Mouse (Mus musculus) left cerebral cortex, adult 2 months (tissue): ENCODE results near the gene Mrps6. TPM values are rescaled to one million over a fixed set of nuclear protein-coding genes. Genes with fewer than 3 reads are reported as not detected.
"Not testable (repeated sequence)": the region's sequence is repeated elsewhere in the genome, so short reads cannot be mapped to it uniquely, and the experiment has no call there.

ENCODE experiments used
- DNase-seq, 2 experiments: peaks; one replicate each; pipeline ENCODE4 v3.0.0; 2021 to 2022; ENCODE audit warnings: low spot score in 2 of 2, mixed read lengths in 1 of 2; ENCODE audit errors: extremely low spot score in 1 of 2
- H3K27ac ChIP-seq: fragments of 200-600 bp; 2 replicates; pipeline ENCODE4 v1.8.1; 2022
- H3K4me3 ChIP-seq: fragments of 200-600 bp; 2 replicates; pipeline ENCODE4 v1.8.1; 2022
- CTCF ChIP-seq: fragments of 200-600 bp; IDR thresholded peaks from 2 replicates; pipeline ENCODE4 v1.8.1; 2022; ENCODE audit warnings: antibody characterized with exemption, mild to moderate bottlenecking, moderate library complexity
- intact Hi-C: fragments of 180-260 bp; cut with DNase I; formaldehyde crosslinking; loops from one replicate; pipeline ENCODE4 v1.15.1; 2025
- total RNA-seq, 2 experiments: library from RNA; stranded (reverse); gene quantifications; 2 replicates each; pipeline ENCODE4 v1.2.3; 2021

The Mrps6 gene
- total RNA-seq, 2 experiments from 2014 or later = 45.7 to 49.9 TPM

DNA sequence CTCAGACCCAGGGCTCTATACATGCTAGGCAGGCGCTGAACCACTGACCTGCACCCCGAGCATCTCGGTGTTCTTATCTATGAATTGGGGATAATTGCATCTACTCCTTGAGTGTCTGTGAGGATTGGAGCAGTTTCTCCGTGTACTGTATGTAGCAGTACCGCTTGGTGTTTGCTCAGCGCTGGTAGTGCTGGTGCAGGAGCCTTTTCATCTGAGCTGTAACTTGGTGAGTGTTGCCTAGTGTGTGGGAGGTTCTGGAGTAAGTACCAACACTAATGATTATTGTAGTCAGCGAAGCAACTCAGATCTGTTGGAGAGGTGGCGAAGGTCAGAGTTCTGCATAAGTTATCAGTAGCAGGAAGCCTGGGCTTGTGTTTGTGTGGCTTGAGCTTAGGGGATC lies 12.3 kb downstream of the Mrps6 start:
- TF ChIP-seq CTCF = no peak
- no peak for DNase-seq
- intact Hi-C loops = no loop called here
- H3K4me3 ChIP-seq = no peak overlapping the region
- H3K27ac ChIP-seq = no peak overlapping the region

DNA sequence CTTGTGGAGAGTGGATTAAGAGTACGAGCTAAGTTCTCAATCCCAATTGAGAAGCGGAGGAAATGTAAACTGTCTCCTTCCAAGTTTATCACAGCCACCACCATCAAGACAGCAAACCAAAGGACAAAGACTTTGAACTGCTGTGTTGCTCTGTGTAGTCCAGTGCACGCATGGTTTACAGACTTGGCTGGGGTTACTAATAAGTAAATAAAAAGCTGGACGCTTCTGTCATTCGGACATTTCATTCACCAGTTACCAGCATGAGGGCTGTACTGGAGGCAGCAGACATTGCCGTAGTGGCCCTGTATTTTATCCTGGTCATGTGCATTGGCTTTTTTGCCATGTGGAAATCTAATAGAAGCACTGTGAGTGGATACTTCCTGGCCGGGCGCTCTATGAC lies 18.7 kb downstream of the Mrps6 start:
- TF ChIP-seq CTCF = no peak
- intact Hi-C loops = no loop called here
- DNase-seq = no peak
- H3K4me3 ChIP-seq = no peak overlapping the region
- no peak overlapping the region for H3K27ac ChIP-seq

DNA sequence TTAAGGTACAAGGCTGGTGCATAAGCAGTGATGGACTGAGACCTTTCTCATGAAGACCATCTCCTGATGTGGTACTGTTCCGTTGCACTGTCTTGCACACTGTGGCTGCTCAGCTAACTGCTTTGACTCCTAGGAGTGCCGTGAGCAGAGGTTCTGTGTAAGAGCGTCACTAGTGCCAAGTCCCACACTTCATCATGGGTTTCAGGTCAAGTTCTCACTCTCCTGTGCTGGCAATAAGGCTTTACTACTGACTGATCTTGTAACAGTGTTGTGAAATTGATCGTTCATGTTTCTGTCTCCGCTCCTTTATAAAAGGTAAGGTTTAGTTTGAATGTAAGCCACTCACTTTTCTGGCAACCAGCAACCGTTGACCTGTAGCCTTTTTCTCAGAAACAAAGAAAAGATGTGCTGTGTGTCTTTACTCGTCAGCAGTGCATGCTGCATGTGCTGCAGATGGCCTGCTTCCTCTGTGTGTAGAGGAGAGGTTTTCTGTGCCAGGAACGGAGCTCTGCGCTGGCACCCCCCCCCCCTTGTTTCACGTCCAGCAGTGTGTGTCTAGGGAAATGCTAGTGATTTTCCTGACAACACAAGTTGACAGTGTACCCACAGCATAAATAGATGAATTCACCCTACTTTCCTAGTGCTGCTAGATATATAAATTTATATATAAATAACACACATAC lies 25.8 kb downstream of the Mrps6 start:
- no peak overlapping the region for H3K27ac ChIP-seq
- TF ChIP-seq CTCF = no peak
- H3K4me3 ChIP-seq = no peak overlapping the region
- intact Hi-C loops = no loop called here
- DNase-seq = no peak

DNA sequence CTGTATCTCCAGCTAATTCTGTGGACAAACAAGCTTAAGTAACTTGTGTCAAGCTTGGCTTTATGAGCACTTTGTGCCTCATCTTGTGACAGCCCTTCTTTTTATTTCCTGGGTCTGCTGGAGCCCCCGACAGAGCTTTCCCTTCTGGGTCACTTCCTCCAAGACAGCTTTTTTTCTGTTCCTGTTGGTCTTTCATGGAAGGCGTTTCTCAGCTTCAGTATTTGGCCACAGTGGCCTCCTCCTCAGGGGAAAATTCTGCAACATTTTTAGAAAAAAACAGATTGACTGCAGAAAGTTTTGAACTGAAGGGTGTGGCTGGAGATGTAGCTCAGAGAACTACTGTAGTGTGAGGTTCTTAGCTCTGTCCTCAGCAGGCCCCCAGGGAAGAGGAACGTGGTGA lies 31.2 kb downstream of the Mrps6 start:
- no peak for TF ChIP-seq CTCF
- H3K4me3 ChIP-seq = no peak overlapping the region
- intact Hi-C loops = no loop called here
- no peak for DNase-seq
- H3K27ac ChIP-seq = no peak overlapping the region

DNA sequence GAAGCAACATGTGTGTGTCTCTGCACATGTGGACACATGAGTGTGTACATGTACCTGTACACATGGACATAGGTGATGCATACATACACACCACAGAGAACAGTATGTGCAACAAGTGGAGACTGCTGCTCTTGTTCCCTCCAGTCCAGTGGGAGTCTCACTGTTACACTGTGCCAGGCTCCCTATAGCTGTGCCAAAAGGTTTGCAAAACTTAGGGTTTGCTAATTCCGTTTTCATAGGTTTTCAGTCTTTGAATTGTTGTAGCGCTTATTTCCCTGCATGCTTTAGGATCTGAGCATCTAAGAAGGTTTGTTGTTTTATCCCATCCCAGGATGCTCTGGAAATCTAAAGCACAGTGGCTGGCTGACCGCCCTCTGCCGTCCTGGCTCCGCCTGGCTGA lies 33.8 kb downstream of the Mrps6 start:
- intact Hi-C loops = no loop called here
- TF ChIP-seq CTCF = no peak
- no peak overlapping the region for H3K4me3 ChIP-seq
- DNase-seq = no peak
- H3K27ac ChIP-seq = no peak overlapping the region

DNA sequence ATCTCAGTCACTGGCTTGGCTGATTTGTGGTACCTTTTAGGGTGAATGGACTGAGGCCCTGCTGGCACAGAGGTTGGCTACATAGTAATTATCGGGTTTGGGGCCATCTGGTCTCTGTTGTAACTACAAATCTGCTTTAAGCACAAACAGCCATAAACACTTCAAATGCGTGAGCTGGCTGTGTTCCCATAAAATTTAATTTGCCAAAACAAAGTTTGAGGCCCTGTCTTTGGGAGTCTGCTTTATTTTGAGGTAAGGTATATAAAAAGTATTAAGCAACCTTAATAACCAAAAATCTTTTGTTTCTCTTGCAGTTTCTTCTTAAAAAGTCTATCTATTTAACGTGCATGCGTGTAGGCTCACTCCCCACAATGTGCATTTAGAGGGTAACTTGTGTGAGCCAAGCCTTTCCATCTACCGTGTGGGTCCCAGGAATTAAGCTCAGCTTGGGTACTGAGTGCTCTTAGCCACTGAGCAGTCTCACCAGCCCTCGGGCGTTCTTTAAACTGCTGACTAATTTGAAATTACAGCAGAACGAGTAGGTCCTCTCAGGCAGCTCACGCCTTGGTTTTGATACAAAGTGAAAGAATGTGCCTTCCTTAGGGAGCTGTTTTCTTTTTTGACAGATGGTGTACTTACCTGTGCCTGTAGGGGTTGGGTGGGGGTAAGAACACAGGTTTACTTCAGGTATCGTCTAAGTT lies 40.4 kb downstream of the Mrps6 start:
- no peak for TF ChIP-seq CTCF
- intact Hi-C loops = no loop called here
- Histone ChIP-seq H3K27ac (no peak overlapping the region), H3K4me3 (no peak overlapping the region)
- DNase-seq = no peak

DNA sequence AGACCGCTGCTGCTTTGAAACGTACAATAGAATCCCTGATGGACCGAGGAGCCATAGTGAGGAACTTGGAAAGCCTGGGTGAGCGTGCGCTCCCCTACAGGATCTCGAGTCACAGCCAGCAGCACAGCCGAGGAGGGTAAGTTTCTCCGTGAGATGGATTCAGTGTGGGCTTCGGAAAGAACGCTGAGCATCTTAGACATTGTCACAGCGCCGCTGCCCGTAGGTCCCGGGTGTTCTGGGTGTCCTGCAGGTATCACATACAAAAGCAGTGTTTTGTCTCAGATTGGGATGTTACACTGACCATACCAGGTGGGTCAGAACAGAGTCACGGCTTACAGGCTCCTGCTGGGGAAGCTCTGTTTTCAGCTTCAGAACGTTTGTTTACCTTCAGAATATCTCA lies 41.5 kb downstream of the Mrps6 start:
- no peak for DNase-seq
- H3K27ac ChIP-seq = peak overlapping the region; percentile 53; the same call in 1 of the 2 replicates
- intact Hi-C loops = no loop called here
- H3K4me3 ChIP-seq = no peak overlapping the region
- TF ChIP-seq CTCF = no peak

DNA sequence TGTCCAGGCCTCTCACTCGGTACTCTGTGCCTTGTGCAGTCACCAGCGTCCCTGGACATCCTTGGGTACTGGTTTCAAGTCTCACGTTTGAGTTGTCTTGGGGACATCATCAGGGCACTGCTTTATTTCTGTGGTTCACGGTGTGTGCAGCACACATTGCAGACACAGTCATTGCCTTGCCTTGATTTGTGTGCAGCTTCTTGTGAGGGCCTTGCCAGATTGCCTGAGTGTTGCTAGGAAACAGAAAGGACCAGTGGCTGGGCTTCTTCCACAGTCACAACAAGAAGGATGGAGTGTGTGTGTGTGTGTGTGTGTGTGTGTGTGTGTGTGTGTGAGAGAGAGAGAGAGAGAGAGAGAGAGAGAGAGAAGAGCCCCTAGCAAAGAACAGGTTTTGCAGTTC lies 42.0 kb downstream of the Mrps6 start:
- Histone ChIP-seq H3K27ac (peak overlapping the region; percentile 53; the same call in 1 of the 2 replicates), H3K4me3 (no peak overlapping the region)
- intact Hi-C loops = no loop called here
- DNase-seq = peak in 1 of 2 experiments; percentile 28
- TF ChIP-seq CTCF = no peak

DNA sequence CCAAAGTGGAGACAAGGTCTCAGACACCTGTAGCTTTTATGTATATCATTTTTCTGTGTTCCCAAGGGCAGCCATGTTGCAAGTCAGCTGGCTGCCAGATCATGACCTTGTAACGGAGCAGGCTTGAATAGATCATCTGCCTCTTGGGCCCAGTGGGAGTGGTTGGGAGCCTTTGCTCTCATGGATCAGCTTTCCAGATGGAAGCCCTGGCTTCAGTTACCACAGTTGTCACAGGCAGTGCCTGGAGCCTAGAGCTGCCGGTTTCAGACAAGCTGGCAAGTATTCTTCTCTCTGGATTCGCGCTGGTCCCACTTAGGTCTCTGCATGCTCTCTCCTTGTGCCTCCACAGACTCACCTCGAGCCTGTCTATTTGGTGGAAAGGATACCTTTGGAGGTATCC lies 44.0 kb downstream of the Mrps6 start:
- DNase-seq = no peak
- intact Hi-C loops = no loop called here
- Histone ChIP-seq H3K4me3 (no peak overlapping the region), H3K27ac (no peak overlapping the region)
- no peak for TF ChIP-seq CTCF

DNA sequence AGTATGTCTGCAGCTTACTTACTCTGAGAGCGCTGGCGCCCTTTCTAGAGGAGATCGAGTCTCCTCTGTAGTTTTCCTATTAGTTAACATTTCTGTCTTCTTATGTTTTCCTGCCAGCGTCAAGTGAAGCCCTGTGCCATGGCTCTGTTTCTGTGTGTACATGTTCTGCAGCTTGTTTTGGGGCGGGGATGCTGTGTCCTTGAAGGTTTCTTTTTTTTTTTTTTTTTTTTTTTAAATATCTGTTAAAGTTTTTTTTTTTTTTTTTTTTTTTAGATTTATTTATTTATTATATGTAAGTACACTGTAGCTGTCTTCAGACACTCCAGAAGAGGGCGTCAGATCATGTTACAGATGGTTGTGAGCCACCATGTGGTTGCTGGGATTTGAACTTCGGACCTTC lies 44.9 kb downstream of the Mrps6 start:
- H3K4me3 ChIP-seq, DNase-seq, H3K27ac ChIP-seq, intact Hi-C loops: not testable (repeated sequence)

DNA sequence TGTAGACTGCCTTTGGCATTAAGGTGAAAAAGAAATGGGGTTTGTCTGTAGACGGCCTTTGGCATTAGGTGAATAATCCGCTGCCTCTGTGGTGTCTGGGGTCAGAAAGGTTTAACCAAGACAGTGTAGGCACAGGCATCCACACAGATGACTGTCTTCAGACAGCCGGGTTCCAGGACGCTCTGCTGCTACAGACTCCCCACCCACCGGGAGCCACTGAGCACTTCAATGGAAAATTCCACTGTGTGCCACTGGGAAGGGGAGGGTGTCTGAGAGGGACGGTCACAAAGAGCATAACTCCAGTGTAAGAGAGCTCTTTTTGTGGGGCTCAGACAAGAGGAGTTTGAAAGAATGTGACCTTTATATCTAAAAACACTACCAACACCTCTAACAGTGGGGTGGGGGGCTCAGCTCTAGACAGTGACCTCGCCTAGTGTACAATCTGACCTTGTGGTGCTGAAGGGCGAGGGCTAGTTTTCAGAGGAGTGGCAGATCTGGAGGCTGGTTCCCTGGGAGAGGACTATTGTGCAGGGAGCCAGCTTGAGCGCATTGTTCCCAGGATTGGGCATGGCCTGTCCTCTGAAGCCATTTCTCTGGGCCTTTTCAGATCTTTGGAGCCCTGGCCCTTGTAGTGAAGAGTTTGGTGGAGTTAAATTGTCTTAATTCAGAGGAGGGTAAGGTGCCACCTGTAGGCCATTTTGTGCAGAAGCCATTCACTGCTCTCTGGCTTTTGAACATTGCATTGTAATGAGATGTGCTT lies 45.7 kb downstream of the Mrps6 start:
- Histone ChIP-seq H3K27ac (peak overlapping the region; percentile 44), H3K4me3 (no peak overlapping the region)
- intact Hi-C loops = loop anchor here (2.0 kb wide), 1 partner anchor 45 kb away; the partner anchor contains the start of genes Gm49711, Mrps6 and Slc5a3
- no peak for DNase-seq
- peak; percentile 11 for TF ChIP-seq CTCF

DNA sequence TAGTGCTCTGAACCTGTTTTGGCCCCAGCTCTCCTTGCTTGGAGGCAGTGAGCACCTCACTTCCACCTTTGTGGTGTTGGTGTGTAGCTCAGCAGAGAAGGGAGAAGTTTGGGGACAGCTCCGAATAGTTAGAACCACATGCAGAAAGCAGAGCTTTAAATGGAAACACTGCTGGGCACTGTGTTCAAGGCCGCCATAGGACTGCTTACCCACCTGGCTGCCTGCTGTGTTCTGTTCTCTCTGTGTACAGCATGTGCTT lies 46.2 kb downstream of the Mrps6 start:
- DNase-seq = no peak
- TF ChIP-seq CTCF = no peak
- Histone ChIP-seq H3K27ac (peak overlapping the region; percentile 44), H3K4me3 (no peak overlapping the region)
- intact Hi-C loops = loop anchor here (2.0 kb wide), 1 partner anchor 45 kb away; the partner anchor contains the start of genes Gm49711, Mrps6 and Slc5a3
